Mouse (Mus musculus) heart, adult 2 months (tissue): Measurements from ENCODE around the gene Crkl.

Source experiments
- CTCF ChIP-seq: fragments of 200-600 bp; IDR thresholded peaks from 2 replicates; pipeline ENCODE4 v1.8.1; 2022; ENCODE audit warnings: antibody characterized with exemption, mild to moderate bottlenecking, moderate library complexity
- EP300 ChIP-seq: fragments of 200-500 bp; IDR thresholded peaks from 2 replicates; pipeline ENCODE4 v1.6.1; 2011; ENCODE audit warnings: low read depth, low read length, control low read depth; ENCODE audit not compliant: insufficient read depth
- POLR2A ChIP-seq: fragments of 200-500 bp; IDR thresholded peaks from 2 replicates; pipeline ENCODE4 v1.6.1; 2011; ENCODE audit warnings: mild to moderate bottlenecking, low read depth, low read length, control low read depth; ENCODE audit not compliant: insufficient read depth

GRCm38 (mm10) chr16:17474091-17474490 lies 22.3 kb downstream of the Crkl start:
- TF ChIP-seq CTCF (peak; percentile 83), EP300 (no peak), POLR2A (no peak)
